Mouse (Mus musculus) 3134 (cell line): ENCODE results near the gene Asna1.

Experiments used
- DNase-seq: peaks from one replicate; pipeline ENCODE4 v3.0.0-alpha.2; 2011; ENCODE audit warnings: low spot score; ENCODE audit not compliant: insufficient read length; ENCODE audit errors: extremely low read depth

Gene Asna1

DNA sequence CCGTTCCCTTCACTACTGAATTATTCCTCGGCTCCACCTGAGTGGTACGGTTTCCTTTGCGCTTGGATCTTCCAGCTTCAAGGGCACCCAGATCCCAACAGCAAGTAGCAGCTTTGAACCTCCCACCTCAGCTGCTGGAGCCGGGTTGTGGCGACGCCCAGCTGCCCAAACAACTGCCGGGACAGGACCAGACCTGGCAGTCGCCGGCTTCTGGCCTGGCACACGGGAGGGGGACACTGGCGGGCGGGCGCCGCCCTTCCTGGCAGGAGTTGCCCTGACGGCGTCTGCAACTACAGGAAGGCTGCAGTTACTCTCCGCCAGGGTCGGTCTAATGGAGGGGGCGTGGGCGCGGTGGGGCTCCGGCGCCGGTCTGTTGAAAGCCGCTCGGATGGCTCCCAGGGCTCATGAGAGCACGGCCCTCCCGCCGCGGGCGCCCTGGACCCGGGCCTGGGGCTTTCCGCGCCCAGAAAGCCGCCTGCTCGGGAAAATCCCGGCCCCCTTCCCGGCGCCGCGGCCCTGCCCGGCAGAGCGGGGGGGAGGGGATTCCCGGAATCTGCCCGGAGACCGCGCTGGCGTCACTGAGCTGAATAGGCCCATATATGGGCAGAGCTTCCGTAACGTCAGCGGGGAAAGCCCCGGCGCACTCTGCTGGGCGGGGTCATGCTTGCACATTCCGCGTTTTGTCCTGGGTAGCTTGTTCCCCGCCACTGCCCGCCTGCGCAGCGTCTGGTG lies 48.9 kb downstream of the Asna1 start:
- peak; percentile 93 for DNase-seq

DNA sequence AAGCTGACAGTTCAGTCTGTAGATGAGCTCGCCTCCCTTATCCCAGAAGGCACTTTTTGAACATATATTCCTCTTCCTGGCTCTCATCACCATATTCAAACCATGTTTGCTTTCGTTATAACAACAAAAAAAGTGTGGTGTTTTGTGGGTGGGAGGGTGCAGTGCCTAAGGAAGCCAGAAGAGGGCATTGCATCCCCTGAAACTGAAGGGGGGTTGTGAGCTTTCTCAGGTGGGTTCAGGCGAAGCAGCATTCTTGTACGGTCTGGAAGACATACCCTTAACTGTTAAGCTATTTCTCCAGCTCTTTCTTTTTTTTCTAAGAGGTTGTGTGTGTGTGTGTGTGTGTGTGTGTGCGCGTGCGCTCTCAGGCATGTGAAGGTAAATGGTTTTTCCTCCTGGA lies 49.6 kb downstream of the Asna1 start:
- DNase-seq: peak; percentile 55

DNA sequence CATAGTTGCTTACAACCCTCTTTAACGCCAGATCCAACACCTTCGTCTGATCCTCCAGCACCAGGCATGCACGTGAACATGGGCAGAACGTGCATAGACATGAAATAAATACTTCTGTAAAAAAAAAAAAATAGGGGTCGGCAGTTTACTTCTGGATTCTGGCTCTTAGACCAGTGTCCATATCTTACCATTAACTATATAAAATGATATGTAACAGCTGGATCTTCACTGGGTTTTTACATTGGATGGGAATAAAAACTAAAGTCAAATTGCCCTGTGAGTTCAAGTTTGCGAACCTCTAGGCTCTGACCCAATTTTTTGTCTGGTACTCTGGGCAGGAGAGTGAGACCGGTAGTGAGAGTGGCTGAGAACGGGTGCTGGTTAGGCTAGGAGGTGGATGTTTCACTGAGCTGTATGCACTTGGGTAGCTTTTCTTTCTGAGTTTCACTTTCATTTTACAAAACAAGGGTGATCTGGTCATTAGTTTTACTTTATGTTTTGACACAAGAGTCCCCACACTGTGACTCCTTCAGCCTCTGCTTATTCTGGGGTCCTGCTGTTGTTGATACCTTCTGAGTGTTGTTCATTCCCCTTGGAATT lies 50.4 kb downstream of the Asna1 start:
- no peak for DNase-seq

DNA sequence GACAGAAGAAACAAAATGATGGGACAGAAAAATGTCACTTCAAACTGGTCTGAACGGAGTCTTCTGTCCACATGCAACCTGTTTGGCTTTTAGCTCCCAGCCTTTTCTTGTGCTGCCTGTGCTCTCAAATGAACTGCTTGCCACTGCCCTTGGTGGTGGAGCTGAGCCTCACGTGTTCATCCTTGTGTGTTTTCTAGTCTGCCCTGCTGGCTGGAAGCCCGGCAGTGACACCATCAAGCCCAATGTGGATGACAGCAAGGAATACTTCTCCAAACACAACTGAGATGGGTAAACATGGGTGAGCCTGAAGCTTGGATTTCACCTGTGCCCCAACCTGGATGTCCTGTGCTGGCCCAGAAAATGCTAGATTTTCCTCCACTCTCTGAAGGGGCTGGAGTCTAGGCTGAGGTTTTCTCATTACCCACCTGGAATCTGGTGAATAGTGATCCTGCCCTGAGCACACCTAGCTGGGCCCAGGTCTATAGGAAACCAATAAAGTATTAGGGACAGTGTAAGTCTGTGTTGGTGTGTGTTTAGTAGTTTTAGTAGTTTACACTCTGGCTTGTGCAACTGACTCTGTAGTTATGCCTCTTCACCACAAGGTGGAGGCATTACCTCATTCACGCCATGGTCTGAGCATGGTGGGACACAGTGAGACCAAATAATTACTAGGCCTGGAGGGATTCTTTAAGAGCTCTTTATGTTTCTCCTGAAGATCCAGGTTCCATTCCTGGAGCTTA lies 51.1 kb downstream of the Asna1 start:
- no peak for DNase-seq

DNA sequence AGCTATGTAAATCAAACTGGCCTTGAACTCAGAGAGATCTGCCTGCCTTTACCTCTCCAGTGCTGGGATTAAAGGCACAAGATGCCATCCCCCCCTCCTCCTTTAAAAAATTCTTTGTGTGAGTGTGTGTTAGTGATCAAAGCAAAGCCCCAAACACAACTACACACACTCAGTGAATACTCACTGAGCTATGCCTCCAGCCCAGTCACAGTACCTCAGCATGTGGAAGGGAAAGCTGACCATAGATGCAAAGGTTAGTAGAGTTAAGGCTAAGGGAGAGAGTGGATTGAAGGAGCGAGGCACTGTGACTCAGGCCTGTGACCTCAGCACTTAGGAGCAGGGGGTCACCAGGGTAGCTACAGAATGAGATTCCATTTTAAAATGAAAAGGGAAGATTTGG lies 52.0 kb downstream of the Asna1 start:
- no peak for DNase-seq

DNA sequence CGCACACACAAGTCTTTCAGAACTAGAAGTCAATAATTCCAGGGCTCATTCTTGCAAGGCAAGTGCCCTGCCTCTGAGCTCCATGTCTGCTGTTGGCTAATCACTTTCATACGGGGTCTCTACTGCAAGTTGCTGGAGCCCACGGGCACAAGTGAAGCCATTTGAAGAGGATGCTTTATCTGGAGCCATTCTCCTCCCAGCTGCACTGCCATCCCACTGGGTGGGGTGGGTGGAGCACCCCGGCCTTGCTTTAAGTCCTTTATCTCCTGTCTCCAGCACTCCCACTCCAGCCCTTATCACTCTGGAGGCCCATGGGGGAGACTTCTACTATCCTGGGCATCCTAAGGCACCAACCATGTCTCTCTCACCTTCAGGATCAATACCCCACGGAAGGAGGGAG lies 54.2 kb downstream of the Asna1 start:
- DNase-seq: no peak

DNA sequence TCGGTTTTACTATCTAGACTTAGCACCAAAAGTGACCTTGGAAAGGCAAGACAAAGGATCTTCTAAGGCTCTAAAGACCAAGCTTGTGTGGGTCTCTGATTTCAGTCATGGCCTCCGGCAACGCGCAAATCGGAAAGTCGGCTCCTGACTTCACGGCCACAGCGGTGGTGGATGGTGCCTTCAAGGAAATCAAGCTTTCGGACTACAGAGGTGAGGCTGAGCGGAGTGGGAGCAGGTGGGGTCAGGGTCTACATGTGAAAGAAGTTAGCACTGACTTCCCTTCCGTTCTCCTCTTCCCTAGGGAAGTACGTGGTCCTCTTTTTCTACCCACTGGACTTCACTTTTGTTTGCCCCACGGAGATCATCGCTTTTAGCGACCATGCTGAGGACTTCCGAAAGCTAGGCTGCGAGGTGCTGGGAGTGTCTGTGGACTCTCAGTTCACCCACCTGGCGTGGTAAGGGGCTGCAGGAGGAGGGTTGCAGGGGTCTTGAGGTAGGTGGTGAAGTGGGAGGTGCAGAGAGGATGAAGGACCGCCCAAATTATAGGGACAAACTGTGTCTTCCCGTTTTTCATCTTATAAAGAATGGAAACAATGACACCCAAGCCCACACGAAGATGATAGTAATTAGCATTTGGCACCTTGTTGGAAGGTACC lies 54.8 kb downstream of the Asna1 start:
- DNase-seq: no peak

DNA sequence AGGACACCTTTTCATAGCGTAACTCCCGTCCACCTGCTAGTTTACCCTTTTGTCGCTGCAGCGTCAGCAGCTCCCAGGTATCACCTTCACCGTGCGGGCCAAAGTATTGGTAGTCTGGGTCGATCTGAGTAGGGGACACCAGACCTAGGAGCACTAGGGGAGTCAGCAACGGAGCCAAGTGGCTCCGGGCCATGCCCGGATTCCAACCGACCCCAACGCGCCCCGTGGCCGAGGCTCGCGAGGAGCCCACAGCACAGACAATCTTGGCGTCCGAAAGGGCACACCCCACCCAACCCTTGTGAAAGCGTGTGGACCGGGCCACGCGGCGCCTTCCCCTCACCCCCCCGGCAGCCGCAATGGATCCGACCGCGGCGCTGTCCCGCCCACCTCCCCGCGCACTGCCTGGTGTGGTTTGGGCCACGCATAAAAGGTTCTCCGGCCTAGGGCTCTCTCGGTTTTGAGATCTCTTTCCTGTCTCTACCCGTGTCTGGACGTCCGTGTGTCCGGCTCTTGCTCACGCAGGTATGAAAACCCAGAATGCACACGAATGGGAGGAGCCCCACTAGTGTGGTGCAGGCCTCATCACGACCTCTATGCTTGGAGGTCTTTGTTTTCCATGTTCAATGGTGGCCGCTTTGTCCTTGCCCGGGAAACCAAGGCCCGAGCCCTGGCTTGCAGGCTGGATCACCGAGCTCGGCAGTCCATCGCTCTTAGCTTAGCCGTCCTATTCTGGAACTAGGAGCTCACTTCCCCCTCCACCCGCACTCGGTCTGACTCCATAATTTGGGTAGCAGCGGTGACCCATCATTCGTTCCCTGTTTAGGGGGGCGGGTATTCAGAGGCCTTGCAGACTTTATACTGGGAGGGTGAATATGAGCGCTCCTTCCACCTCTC lies 55.6 kb downstream of the Asna1 start, which contains the start of the genes Gm49661, Prdx2 and Rnaseh2a:
Gm49661 (minus strand) TSS at position 193 of the 894 bp plus-strand sequence.
Prdx2 (plus strand) TSS at position 347 of the 894 bp plus-strand sequence.
Rnaseh2a (minus strand) TSS at position 527 of the 894 bp plus-strand sequence.
- DNase-seq: peak; percentile 80

DNA sequence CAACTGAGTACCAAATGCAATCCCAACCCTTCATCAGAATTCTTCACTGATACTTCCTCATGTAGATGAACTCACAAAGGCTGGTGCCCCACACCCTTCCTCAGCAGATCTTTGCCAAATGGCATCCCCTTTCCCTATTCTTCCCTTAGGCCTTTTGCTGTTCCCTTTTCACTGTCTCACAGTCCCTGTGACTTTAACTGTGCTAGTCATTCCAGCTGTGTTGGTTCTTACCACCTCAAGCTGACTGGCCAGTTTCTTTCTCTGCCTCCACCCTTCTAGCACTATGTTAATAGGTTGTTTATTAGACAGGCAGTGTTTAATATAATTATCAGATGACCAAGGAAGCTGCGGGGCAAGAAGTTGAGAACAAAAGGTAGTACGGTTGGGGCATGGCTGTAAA lies 56.4 kb downstream of the Asna1 start:
- no peak for DNase-seq
